Mouse (Mus musculus) small intestine, adult 2 months (tissue): ENCODE data around the gene Mdm4.

Experiments used
- CTCF ChIP-seq: fragments of 200-500 bp; IDR thresholded peaks from 2 replicates; pipeline ENCODE4 v1.5.1; 2012; ENCODE audit warnings: low read depth, mild to moderate bottlenecking, control low read depth, inconsistent platforms, low read length, moderate library complexity, mixed read lengths; ENCODE audit not compliant: insufficient replicate concordance, insufficient read length; ENCODE audit errors: extremely low read depth
- POLR2A ChIP-seq: fragments of 200-500 bp; IDR thresholded peaks from 2 replicates; pipeline ENCODE4 v1.6.1; 2012; ENCODE audit warnings: low read depth, mild to moderate bottlenecking, control low read depth, inconsistent platforms, low read length, moderate library complexity

- TF ChIP-seq CTCF, result no peak
- TF ChIP-seq POLR2A, result no peak
Observed at GRCm38 (mm10) chr1:133045011-133045860, 14.9 kb upstream of the Mdm4 start, which contains the start of gene Pik3c2b.
